Mouse (Mus musculus) mature B cell (primary cell): ENCODE results near the gene Kcnk5.

Source experiments
- in situ Hi-C: fragments of 300-500 bp; cut with MboI; formaldehyde crosslinking; loops from 2 replicates; pipeline ENCODE4 v1.14.3; 2019

The Kcnk5 gene

GRCm38 (mm10) chr14:20201066-20201683 is 19.6 kb upstream of the Kcnk5 start:
- in situ Hi-C loops: no loop called here

- in situ Hi-C loops: no loop called here
Observed at GRCm38 (mm10) chr14:20193103-20193715, 11.6 kb upstream of the Kcnk5 start.

GRCm38 (mm10) chr14:20191136-20191735 is 9.6 kb upstream of the Kcnk5 start:
- in situ Hi-C loops: no loop called here

- in situ Hi-C loops: no loop called here
Observed at GRCm38 (mm10) chr14:20189751-20190150, 8.1 kb upstream of the Kcnk5 start.

- in situ Hi-C loops: no loop called here
Observed at GRCm38 (mm10) chr14:20185426-20185825, 3.8 kb upstream of the Kcnk5 start.

- in situ Hi-C loops: no loop called here
Observed at GRCm38 (mm10) chr14:20183701-20184100, 2.1 kb upstream of the Kcnk5 start.

- in situ Hi-C loops: no loop called here
Observed at GRCm38 (mm10) chr14:20182596-20182995, 987 bp upstream of the Kcnk5 start.

GRCm38 (mm10) chr14:20180751-20181162 is 852 bp downstream of the Kcnk5 start:
- in situ Hi-C loops: no loop called here

GRCm38 (mm10) chr14:20180304-20180703 is 1.3 kb downstream of the Kcnk5 start:
- in situ Hi-C loops: no loop called here

GRCm38 (mm10) chr14:20179731-20180280 is 1.8 kb downstream of the Kcnk5 start:
- in situ Hi-C loops: no loop called here

GRCm38 (mm10) chr14:20179080-20179479 is 2.5 kb downstream of the Kcnk5 start:
- in situ Hi-C loops: no loop called here

- in situ Hi-C loops: no loop called here
Observed at GRCm38 (mm10) chr14:20178593-20178992, 3.0 kb downstream of the Kcnk5 start.

- in situ Hi-C loops: no loop called here
Observed at GRCm38 (mm10) chr14:20177494-20178123, 4.0 kb downstream of the Kcnk5 start.

- in situ Hi-C loops: no loop called here
Observed at GRCm38 (mm10) chr14:20175705-20176104, 5.9 kb downstream of the Kcnk5 start.

- in situ Hi-C loops: no loop called here
Observed at GRCm38 (mm10) chr14:20175114-20175513, 6.5 kb downstream of the Kcnk5 start.

GRCm38 (mm10) chr14:20174696-20175095 is 6.9 kb downstream of the Kcnk5 start:
- in situ Hi-C loops: no loop called here

GRCm38 (mm10) chr14:20173873-20174490 is 7.6 kb downstream of the Kcnk5 start:
- in situ Hi-C loops: no loop called here

- in situ Hi-C loops: no loop called here
Observed at GRCm38 (mm10) chr14:20172924-20173323, 8.7 kb downstream of the Kcnk5 start.

- in situ Hi-C loops: no loop called here
Observed at GRCm38 (mm10) chr14:20172509-20172908, 9.1 kb downstream of the Kcnk5 start.

GRCm38 (mm10) chr14:20171840-20172239 is 9.8 kb downstream of the Kcnk5 start:
- in situ Hi-C loops: no loop called here

GRCm38 (mm10) chr14:20169251-20169650 is 12.4 kb downstream of the Kcnk5 start:
- in situ Hi-C loops: no loop called here

GRCm38 (mm10) chr14:20168478-20168877 is 13.1 kb downstream of the Kcnk5 start:
- in situ Hi-C loops: no loop called here
